Mouse (Mus musculus): ENCODE measurements at regions not wholly inside any gene's neighbourhood (a gene's known extent, or its start where the extent isn't known, plus 50 kb on each side); places are given as distances from the start of the nearest gene placed in this dataset.
"Not testable (repeated sequence)": the region's sequence is repeated elsewhere in the genome, so short reads cannot be mapped to it uniquely, and the experiment has no call there.

- DNase-seq (ENCODE audit: low read depth) = no peak
Measured at GRCm38 (mm10) chr17:69821473-69821872, 147.4 kb upstream of the Dlgap1 start.

GRCm38 (mm10) chr17:69821901-69822300, 147.0 kb upstream of the Dlgap1 start:
- no peak for DNase-seq (ENCODE audit: low read depth)

- no peak for DNase-seq (ENCODE audit: low read depth)
Measured at GRCm38 (mm10) chr17:69822921-69823320, 146.0 kb upstream of the Dlgap1 start.

- DNase-seq (ENCODE audit: low read depth) = no peak
Measured at GRCm38 (mm10) chr17:69841308-69841707, 127.6 kb upstream of the Dlgap1 start.

- no peak for DNase-seq (ENCODE audit: low read depth)
Measured at GRCm38 (mm10) chr17:69848306-69848705, 120.6 kb upstream of the Dlgap1 start.

- DNase-seq (ENCODE audit: low read depth) = no peak
Measured at GRCm38 (mm10) chr17:69850075-69850474, 118.8 kb upstream of the Dlgap1 start.

GRCm38 (mm10) chr17:69879958-69880357, 88.9 kb upstream of the Dlgap1 start:
- not testable (repeated sequence) for DNase-seq (ENCODE audit: low read depth)

- peak; percentile 59 for DNase-seq (ENCODE audit: low read depth)
Measured at GRCm38 (mm10) chr17:69893980-69894379, 74.9 kb upstream of the Dlgap1 start.

Data from gonadal fat pad, adult 2 months (tissue).